Mouse (Mus musculus): ENCODE data around the gene Fnip2. TPM values are rescaled to one million over a fixed set of nuclear protein-coding genes. Genes with fewer than 3 reads are reported as not detected.

Fnip2 gene
- polyA plus RNA-seq, 1 experiment from 2014 or later = 9.8 TPM

DNA sequence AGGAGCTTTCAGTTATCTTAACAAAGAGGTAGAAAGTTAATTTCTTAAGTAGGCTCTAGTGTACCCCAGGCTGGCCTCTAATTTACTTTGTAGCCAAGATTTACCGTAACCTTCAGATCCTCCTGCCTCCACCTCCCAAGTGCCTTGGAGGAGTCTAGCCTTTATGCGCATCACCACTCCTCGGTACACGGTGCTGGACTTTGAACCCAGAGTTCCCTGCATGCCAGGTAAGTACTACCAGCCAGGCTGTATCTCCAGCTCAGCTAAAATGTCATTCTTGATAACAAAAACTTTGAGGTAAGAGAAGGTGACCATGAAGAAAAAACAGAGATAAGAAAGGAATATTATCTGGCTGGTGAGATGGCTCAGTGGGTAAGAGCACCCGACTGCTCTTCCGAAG lies 7.0 kb downstream of the Fnip2 start:
- no peak for ATAC-seq (ENCODE audit: low FRiP score)
- Histone ChIP-seq H3K9ac (no peak overlapping the region), H3K4me3 (no peak overlapping the region), H3K4me1 (0 out of 2 replicates have a peak, but pooled peaks cover 3% of the 10 kb centered on the region), H3K27me3 (no peaks in the 10 kb centered on the region), H3K9me3 (replicated peaks) (no peaks in the 10 kb centered on the region), H3K4me2 (replicated peaks) (no peak overlapping the region), H3K27ac (no peak overlapping the region), H3K36me3 (no peaks in the 10 kb centered on the region)
- WGBS = 96% methylated on average over 6 of the region's 6 CpGs

DNA sequence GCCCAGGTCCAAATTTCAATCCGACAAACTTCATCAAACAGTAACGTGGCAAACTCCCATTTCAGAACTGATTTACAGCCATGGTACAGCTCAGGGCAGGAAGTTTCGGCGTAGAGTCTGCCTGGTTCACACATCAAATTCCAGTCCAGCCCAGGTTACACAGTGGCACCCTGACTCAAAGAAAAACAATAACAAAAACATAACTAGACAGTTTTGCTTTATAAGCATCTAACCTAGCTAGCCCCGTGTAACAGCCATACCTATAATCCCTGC lies 7.9 kb downstream of the Fnip2 start:
- no peak overlapping the region for H3K9ac ChIP-seq
- WGBS = 95% methylated on average over 5 of the region's 5 CpGs
- no peak overlapping the region for H3K27ac ChIP-seq
- no peak overlapping the region for H3K4me3 ChIP-seq
- no peaks in the 10 kb centered on the region for H3K27me3 ChIP-seq
- 0 out of 2 replicates have a peak, but pooled peaks cover 3% of the 10 kb centered on the region for H3K4me1 ChIP-seq
- no peak for ATAC-seq (ENCODE audit: low FRiP score)
- no peaks in the 10 kb centered on the region for H3K36me3 ChIP-seq
- no peak overlapping the region for H3K4me2 ChIP-seq (replicated peaks)
- H3K9me3 ChIP-seq (replicated peaks) = no peaks in the 10 kb centered on the region

DNA sequence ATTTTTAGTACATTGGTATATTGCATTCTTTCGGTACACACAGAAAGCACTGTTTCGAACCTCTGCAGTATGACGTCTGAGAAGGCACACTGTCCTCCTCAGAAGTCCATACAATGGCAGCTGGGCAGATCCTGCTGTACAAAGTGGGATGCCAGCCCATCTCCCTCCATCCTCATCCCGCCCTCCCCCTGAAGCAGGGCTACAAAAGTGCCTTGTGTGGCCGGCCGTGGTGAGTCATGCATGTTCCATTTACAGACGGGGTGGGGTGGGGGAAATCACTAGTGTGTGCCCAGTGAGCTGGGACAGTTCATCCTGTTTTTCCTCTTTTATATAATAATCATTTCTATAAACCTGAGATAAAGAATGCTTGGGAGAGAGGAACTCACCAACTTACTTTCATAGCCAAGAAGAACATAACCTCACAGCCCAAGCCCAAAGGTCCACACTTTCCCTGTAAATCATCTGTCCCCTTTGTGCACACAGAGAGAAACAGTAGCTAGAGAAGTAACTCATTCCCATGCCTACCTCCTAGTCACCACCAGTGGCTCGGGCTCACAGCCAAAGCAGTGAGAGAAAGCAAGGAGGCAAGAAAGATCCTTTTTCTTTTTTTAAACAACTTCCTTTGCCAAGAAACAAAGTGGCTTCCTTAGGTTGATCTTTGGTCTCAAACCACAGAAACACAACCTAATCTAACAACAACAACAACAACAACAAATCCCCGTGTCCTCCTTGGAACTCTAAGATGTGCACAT lies 8.4 kb downstream of the Fnip2 start:
- 0 out of 2 replicates have a peak, but pooled peaks cover 3% of the 10 kb centered on the region for H3K4me1 ChIP-seq
- no peak overlapping the region for H3K4me2 ChIP-seq (replicated peaks)
- no peak overlapping the region for H3K4me3 ChIP-seq
- H3K27me3 ChIP-seq = no peaks in the 10 kb centered on the region
- no peaks in the 10 kb centered on the region for H3K9me3 ChIP-seq (replicated peaks)
- no peak overlapping the region for H3K9ac ChIP-seq
- WGBS = 82% methylated on average over 9 of the region's 9 CpGs
- H3K36me3 ChIP-seq = no peaks in the 10 kb centered on the region
- H3K27ac ChIP-seq = no peak overlapping the region
- ATAC-seq (ENCODE audit: low FRiP score) = no peak

DNA sequence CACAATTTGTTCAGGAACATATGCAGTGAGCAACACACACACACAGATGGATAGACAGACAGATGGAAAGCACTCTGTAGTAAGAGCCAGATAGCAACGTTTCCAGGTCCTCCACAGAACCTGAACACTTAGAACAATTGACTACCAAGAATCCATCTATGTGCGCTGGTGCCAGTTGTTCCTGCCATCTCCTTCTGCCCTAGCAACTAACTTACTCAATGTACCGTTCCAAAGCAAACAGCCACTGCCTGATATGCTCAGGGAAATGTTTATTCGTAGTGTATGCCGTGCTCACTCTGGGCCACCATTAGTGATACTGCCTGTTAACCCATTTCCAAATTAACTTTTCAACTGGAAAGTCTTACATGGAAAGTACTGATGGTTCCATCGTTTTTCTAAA lies 12.5 kb downstream of the Fnip2 start:
- WGBS = 92% methylated on average over 6 of the region's 6 CpGs
- no peaks in the 10 kb centered on the region for H3K9me3 ChIP-seq (replicated peaks)

DNA sequence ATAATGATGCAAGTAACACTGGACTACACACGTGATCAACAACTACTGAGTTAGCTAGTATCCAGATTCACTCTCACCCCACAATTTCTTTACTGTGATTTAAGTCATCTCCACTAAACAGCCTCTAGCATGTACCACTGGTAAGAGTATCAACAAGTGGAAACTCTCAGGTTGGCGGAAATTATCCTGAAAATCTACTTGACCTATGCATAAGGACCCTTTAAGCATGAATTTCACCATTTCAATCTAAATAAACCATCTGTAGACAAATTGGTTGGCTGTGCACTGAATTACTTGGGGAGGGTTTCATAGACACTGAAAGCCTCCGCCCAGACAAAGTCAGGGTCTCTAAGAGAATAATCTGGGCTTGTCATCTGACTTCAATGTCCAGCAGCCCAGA lies 13.8 kb downstream of the Fnip2 start:
- Histone ChIP-seq H3K4me3 (no peak overlapping the region), H3K4me2 (replicated peaks) (no peak overlapping the region), H3K27me3 (no peaks in the 10 kb centered on the region), H3K9me3 (replicated peaks) (no peaks in the 10 kb centered on the region), H3K9ac (no peak overlapping the region), H3K27ac (no peak overlapping the region), H3K36me3 (no peaks in the 10 kb centered on the region), H3K4me1 (no peaks in the 10 kb centered on the region)
- 93% methylated on average over 3 of the region's 3 CpGs for WGBS
- no peak for ATAC-seq (ENCODE audit: low FRiP score)

More for the DNA sequence above, 12.5 kb downstream of the Fnip2 start:
- Histone ChIP-seq H3K36me3 (no peaks in the 10 kb centered on the region), H3K9ac (no peak overlapping the region), H3K27ac (no peak overlapping the region), H3K4me3 (no peak overlapping the region), H3K4me2 (replicated peaks) (no peak overlapping the region), H3K27me3 (no peaks in the 10 kb centered on the region), H3K4me1 (0 out of 2 replicates have a peak, but pooled peaks cover 3% of the 10 kb centered on the region)
- no peak for ATAC-seq (ENCODE audit: low FRiP score)

DNA sequence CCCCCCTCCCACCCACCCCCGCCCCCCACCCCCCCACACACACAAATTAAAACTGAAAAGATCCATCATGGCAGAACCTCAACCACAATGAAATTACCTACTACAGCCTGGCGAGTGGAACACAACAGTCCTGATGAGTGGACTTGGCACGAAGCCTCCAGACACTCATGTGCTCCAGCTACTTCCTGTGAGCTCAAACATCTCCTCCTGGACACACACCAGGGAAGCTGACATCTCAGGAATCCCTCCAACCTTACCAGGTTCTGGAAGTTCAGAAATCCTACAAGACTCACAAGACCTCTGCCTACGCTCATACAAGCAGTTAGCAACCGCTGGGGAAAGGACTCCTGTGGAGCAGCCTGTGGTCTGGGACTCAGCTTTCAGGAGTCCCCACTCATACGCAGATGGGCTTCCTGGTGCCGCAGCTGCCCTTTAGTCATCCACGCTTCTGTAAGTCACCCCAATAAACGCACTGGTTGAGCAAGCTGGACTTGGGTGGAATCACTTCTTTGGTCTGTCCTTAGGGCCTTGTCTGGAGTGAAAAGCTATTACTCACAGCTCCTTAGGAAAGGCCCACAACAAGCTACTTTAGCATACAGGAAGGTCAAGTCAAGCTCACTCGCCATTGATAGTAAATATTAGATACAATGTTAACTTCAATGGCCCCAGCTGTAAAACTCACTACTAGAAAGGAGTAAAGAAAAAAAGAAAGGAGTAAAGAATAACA lies 15.6 kb downstream of the Fnip2 start:
- 81% methylated on average over 10 of the region's 10 CpGs for WGBS
- H3K9me3 ChIP-seq (replicated peaks) = no peaks in the 10 kb centered on the region
- H3K4me1 ChIP-seq = no peaks in the 10 kb centered on the region
- H3K9ac ChIP-seq = no peak overlapping the region
- H3K36me3 ChIP-seq = no peaks in the 10 kb centered on the region
- H3K4me3 ChIP-seq = no peak overlapping the region
- ATAC-seq (ENCODE audit: low FRiP score) = no peak
- H3K27ac ChIP-seq = no peak overlapping the region
- H3K4me2 ChIP-seq (replicated peaks) = no peak overlapping the region
- no peaks in the 10 kb centered on the region for H3K27me3 ChIP-seq

DNA sequence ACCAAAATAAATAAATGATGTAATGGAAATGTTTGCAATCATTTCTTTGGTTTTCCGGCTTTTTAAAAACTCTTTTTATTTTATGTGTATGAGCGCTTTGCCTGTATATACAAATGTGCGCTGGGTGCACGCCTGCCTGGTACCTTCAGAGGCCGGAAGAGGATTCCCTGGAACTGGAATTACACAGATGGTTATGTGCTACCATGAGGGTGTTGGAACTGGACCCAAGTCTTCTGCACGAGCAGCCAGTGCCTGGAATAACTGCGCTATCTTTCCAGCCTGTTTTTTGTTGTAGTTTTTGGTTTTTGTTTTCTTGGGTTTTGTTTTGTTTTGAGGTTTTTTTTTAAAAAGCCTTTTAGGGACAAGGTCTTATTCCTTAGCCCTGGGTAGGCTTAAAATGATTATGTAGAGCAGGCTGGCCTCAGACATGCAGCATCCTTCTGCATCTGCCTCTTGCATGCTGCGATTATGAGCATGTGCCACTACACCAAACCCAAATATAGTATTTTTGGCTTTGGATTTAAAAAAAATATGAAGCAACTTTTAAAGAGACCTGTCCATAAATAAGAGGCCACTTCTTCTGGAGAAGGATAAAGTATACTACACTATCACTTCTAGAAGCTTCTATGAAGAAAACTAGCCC lies 17.7 kb downstream of the Fnip2 start:
- 96% methylated on average over 8 of the region's 8 CpGs for WGBS
- Histone ChIP-seq H3K27me3 (no peaks in the 10 kb centered on the region), H3K27ac (no peak overlapping the region), H3K9me3 (replicated peaks) (no peaks in the 10 kb centered on the region), H3K4me2 (replicated peaks) (no peak overlapping the region), H3K4me1 (no peaks in the 10 kb centered on the region), H3K4me3 (no peak overlapping the region), H3K9ac (no peak overlapping the region), H3K36me3 (no peaks in the 10 kb centered on the region)
- ATAC-seq (ENCODE audit: low FRiP score) = no peak

DNA sequence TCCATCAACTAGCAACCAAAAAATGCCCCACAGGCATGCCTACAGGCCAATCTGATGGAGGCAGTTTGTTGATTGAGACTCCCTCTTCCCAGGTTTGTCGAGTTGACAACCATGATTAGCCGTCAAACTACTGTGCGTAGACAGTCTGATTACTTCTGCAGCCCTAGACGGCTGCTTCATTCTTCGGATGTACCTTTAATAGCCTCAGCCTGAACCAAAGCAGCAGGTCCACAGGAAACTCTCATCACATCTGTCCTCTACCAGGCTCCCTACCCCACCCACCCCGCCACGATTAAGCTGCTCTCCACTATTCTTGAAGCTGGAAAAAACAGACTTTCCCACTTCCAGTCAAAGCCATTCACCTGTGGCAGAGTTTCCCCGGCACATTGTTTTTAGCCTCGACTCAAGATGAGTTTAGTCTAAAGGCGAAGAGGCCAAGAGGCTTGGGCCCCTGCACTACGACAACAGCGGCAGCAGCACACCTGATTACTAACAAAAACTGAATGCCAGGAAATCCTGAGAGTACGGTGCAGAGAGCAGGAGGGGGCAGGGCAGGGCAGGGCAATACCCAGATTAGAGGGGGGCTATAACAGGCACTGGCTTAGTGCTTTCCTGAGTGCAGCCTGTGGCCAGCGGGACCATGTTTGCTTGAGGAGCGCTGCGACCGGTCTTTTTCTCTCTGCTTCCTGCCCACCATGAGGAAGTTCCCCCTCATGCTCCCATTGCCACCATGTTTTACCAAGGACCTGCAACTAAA lies 18.7 kb downstream of the Fnip2 start:
- WGBS = 88% methylated on average over 17 of the region's 17 CpGs
- no peak overlapping the region for H3K27ac ChIP-seq
- H3K36me3 ChIP-seq = no peaks in the 10 kb centered on the region
- ATAC-seq (ENCODE audit: low FRiP score) = no peak
- H3K4me1 ChIP-seq = no peaks in the 10 kb centered on the region
- H3K27me3 ChIP-seq = no peaks in the 10 kb centered on the region
- H3K9ac ChIP-seq = no peak overlapping the region
- no peaks in the 10 kb centered on the region for H3K9me3 ChIP-seq (replicated peaks)
- H3K4me3 ChIP-seq = no peak overlapping the region
- H3K4me2 ChIP-seq (replicated peaks) = no peak overlapping the region

DNA sequence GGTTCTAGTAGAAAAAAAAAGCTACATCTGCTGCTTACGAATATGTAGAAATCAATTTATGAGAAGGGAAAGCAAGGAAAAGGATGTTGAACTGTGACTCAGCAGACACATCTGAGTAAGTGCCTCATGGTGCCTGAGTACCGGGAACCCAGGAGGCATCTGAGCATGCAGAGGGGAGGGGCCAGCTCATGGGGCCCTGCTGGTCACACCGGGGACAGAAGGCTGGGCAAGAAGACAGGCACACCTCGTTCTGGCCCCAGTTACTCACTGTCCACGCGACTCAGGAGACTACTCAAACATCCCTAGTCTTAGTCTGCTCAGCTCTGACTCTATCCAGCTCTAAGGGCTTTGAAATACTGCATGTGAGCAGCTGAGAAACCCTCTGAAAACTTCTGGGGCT lies 25.0 kb downstream of the Fnip2 start:
- Histone ChIP-seq H3K4me3 (no peak overlapping the region), H3K27ac (no peak overlapping the region), H3K27me3 (no peaks in the 10 kb centered on the region), H3K4me1 (no peaks in the 10 kb centered on the region), H3K9me3 (replicated peaks) (no peaks in the 10 kb centered on the region), H3K9ac (no peak overlapping the region), H3K4me2 (replicated peaks) (no peak overlapping the region), H3K36me3 (no peaks in the 10 kb centered on the region)
- 32% methylated on average over 6 of the region's 6 CpGs for WGBS
- ATAC-seq (ENCODE audit: low FRiP score) = no peak

DNA sequence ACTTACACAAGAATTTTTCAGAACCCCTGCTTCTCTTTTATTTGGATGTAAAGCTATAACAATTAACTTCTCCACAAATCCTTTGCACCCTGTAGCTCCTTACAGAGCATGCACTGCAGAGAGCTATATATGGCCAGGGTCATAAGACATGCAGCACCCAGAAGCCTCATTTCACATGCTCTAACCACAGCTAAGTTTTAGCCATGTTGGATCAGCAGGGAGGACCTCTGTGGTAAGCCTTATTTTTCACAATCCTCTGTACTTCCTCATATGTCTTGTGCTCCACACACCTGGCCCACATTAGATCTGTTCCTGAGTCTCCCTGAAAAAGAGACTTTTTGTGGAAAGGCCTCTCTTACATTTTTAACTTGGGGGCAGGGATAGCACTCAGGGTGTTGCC lies 27.9 kb downstream of the Fnip2 start:
- no peak overlapping the region for H3K4me3 ChIP-seq
- H3K4me2 ChIP-seq (replicated peaks) = no peak overlapping the region
- H3K36me3 ChIP-seq = no peaks in the 10 kb centered on the region
- no peak overlapping the region for H3K27ac ChIP-seq
- no peaks in the 10 kb centered on the region for H3K4me1 ChIP-seq
- ATAC-seq (ENCODE audit: low FRiP score) = no peak
- no peak overlapping the region for H3K9ac ChIP-seq
- no peaks in the 10 kb centered on the region for H3K9me3 ChIP-seq (replicated peaks)
- no peaks in the 10 kb centered on the region for H3K27me3 ChIP-seq

DNA sequence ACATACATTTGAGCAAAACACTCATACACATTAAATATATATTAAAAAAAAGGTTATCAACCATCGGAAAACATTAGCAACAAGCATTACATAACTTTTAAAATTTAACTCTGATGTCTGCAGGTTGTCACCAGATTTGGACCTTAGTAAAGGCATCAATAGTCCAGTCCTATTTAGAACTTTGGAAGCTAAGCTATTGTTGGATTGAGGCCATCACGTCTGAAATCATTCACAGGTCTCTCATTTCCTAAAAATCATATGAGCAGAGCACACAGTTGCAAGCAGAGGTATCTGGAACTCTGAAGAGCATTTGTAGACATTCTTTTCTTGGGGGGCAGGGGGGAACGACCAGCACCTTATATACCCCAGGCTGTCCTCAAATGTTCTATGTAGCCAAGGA lies 28.5 kb downstream of the Fnip2 start:
- Histone ChIP-seq H3K27me3 (no peaks in the 10 kb centered on the region), H3K4me2 (replicated peaks) (no peak overlapping the region), H3K36me3 (no peaks in the 10 kb centered on the region), H3K4me1 (no peaks in the 10 kb centered on the region), H3K9ac (no peak overlapping the region), H3K27ac (no peak overlapping the region), H3K4me3 (no peak overlapping the region), H3K9me3 (replicated peaks) (no peaks in the 10 kb centered on the region)
- ATAC-seq (ENCODE audit: low FRiP score) = no peak
- 89% methylated on average over 3 of the region's 3 CpGs for WGBS

DNA sequence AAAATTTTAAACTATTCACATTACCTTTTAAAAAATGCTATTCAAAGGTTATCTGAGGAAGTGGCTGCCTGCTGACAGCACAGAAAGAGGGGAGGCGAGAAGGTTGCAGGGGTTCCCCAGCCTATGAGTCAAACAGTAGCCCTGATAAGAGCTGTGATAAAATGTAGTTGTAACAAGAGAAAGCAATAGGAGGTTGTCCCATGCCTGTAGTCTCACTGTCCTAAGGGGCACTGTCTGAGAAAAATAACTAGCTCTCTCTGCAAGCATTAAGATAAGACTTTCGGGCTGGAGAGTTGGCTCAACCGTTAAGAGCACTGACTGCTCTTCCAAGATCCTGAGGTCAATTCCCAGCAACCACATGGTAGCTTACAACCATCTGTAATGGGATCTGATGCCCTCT lies 29.3 kb downstream of the Fnip2 start:
- Histone ChIP-seq H3K27me3 (no peaks in the 10 kb centered on the region), H3K36me3 (no peaks in the 10 kb centered on the region), H3K9ac (no peak overlapping the region), H3K27ac (no peak overlapping the region), H3K9me3 (replicated peaks) (no peaks in the 10 kb centered on the region), H3K4me2 (replicated peaks) (no peak overlapping the region), H3K4me1 (no peaks in the 10 kb centered on the region), H3K4me3 (no peak overlapping the region)
- 90% methylated on average over 3 of the region's 3 CpGs for WGBS
- ATAC-seq (ENCODE audit: low FRiP score) = no peak
